ENCODE assay signal across 8 mouse cellular contexts in the genomic region with DNA sequence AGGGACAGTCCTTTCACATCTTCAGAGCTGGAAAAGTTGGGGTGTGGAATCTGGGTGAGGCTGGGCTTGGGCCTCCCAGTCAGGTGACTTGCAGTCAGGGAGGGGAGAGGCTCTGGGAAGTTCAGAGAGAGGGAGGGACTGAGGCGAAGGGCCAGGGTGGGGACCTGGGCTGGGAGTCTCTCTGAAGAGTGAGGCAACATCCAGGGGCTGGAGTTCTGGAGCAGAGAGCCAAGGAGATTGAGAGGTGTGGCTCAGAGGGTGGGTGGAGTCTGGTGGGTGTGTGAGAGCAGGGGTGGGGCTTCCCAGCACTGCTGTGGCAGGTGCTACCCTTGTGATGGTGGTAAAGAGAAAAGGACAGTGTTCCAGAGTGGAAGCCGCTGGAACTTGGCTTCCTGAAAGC. TPM values are rescaled to one million over a fixed set of nuclear protein-coding genes. Genes with fewer than 3 reads are reported as not detected.
DNase-seq lines count a peak whose midpoint lies in the region; ATAC-seq and TF ChIP-seq lines count a peak whose summit lies in the region.

No protein-coding gene starts in this region.

- no peak for DNase-seq in forebrain, embryonic 10.5 days (ENCODE audit: extremely low spot score, low spot score)
- no peak for DNase-seq in forebrain, postnatal 0 days
- DNase-seq in cerebellum, postnatal 10 days, result no peak
- DNase-seq in forebrain, embryonic 14.5 days (ENCODE audit: low spot score), result no peak
- no peak for DNase-seq in adrenal gland, adult 8-10 months

- no peak overlapping the region for H3ac ChIP-seq in myocyte (ENCODE audit: control insufficient read depth, insufficient read length)

- H3K27ac ChIP-seq in forebrain, embryonic 10.5 days, result peak overlapping the region; percentile 53
- no peak overlapping the region for H3K27ac ChIP-seq in forebrain, postnatal 0 days (ENCODE audit: low read depth, low read length)
- H3K27ac ChIP-seq in embryonic fibroblast, embryonic 13.5 days (ENCODE audit: insufficient read depth, low read length), result no peak overlapping the region
- H3K27ac ChIP-seq in intestine, embryonic 16.5 days (ENCODE audit: low read length), result peak overlapping the region; percentile 91
- no peak overlapping the region for H3K27ac ChIP-seq in forebrain, embryonic 14.5 days (ENCODE audit: low read depth, low read length)

- H3K79me2 ChIP-seq in myocyte (ENCODE audit: control insufficient read depth, insufficient read depth), result no peaks in the 10 kb centered on the region

- TF ChIP-seq CTCF in forebrain, postnatal 0 days (IDR thresholded peaks at IDR 0.05; ENCODE audit: low read depth), result no peak
- no peak for TF ChIP-seq CTCF in embryonic fibroblast, embryonic 13.5 days (IDR thresholded peaks at IDR 0.05; ENCODE audit: borderline replicate concordance, insufficient read depth, low read length)

- no peaks in the 10 kb centered on the region for H3K36me3 ChIP-seq in forebrain, embryonic 10.5 days (replicated peaks)
- no peaks in the 10 kb centered on the region for H3K36me3 ChIP-seq in forebrain, postnatal 0 days (ENCODE audit: insufficient read depth)
- H3K36me3 ChIP-seq in intestine, embryonic 16.5 days (ENCODE audit: control insufficient read depth, insufficient read depth, low read length), result no peaks in the 10 kb centered on the region
- no peaks in the 10 kb centered on the region for H3K36me3 ChIP-seq in myocyte (ENCODE audit: control insufficient read depth, insufficient read depth)
- H3K36me3 ChIP-seq in forebrain, embryonic 14.5 days (ENCODE audit: control insufficient read depth, insufficient read depth, low read length), result no peaks in the 10 kb centered on the region

- H3K4me2 ChIP-seq in forebrain, postnatal 0 days (ENCODE audit: low read depth), result no peak overlapping the region
- H3K4me2 ChIP-seq in intestine, embryonic 16.5 days (ENCODE audit: low read depth, low read length), result 0 out of 2 replicates have a peak overlapping the region, but pooled peaks have one; percentile 20
- H3K4me2 ChIP-seq in myocyte (ENCODE audit: low read depth), result peak overlapping the region; percentile 60
- H3K4me2 ChIP-seq in forebrain, embryonic 14.5 days (ENCODE audit: low read length), result no peak overlapping the region

- H3K27me3 ChIP-seq in forebrain, embryonic 10.5 days (ENCODE audit: poor library complexity, severe bottlenecking), result peaks cover 80% of the 10 kb centered on the region
- H3K27me3 ChIP-seq in forebrain, postnatal 0 days (ENCODE audit: insufficient read depth, low read length), result no peaks in the 10 kb centered on the region
- H3K27me3 ChIP-seq in intestine, embryonic 16.5 days (replicated peaks; ENCODE audit: control insufficient read depth, insufficient read depth, low read length), result no peaks in the 10 kb centered on the region
- H3K27me3 ChIP-seq in myocyte (ENCODE audit: control insufficient read depth, insufficient read depth, insufficient read length), result no peaks in the 10 kb centered on the region
- H3K27me3 ChIP-seq in forebrain, embryonic 14.5 days (replicated peaks; ENCODE audit: control insufficient read depth, insufficient read depth, low read length), result peaks cover 6% of the 10 kb centered on the region; the same call in 1 of the 2 replicates

- no peak for ATAC-seq in forebrain, postnatal 0 days
- ATAC-seq in intestine, embryonic 16.5 days, result peak; percentile 89
- no peak for ATAC-seq in forebrain, embryonic 14.5 days

- no peak overlapping the region for H3K9ac ChIP-seq in forebrain, postnatal 0 days
- peak overlapping the region; percentile 31; the same call in 1 of the 2 replicates for H3K9ac ChIP-seq in intestine, embryonic 16.5 days (ENCODE audit: low read depth, low read length)
- H3K9ac ChIP-seq in forebrain, embryonic 14.5 days (ENCODE audit: low read length), result no peak overlapping the region

- no peak overlapping the region for H3K4me3 ChIP-seq in forebrain, embryonic 10.5 days
- no peak overlapping the region for H3K4me3 ChIP-seq in forebrain, postnatal 0 days (ENCODE audit: low read depth, low read length)
- H3K4me3 ChIP-seq in embryonic fibroblast, embryonic 13.5 days (ENCODE audit: insufficient read depth, low read length), result no peak overlapping the region
- no peak overlapping the region for H3K4me3 ChIP-seq in intestine, embryonic 16.5 days (ENCODE audit: low read length)
- H3K4me3 ChIP-seq in myocyte, result no peak overlapping the region
- H3K4me3 ChIP-seq in forebrain, embryonic 14.5 days (ENCODE audit: low read depth, low read length), result no peak overlapping the region

- 21% methylated on average over 2 of the region's 2 CpGs for WGBS in forebrain, embryonic 10.5 days
- 45% methylated on average over 2 of the region's 2 CpGs for WGBS in forebrain, postnatal 0 days
- WGBS in intestine, embryonic 16.5 days, result 43% methylated on average over 2 of the region's 2 CpGs
- 38% methylated on average over 2 of the region's 2 CpGs for WGBS in forebrain, embryonic 14.5 days

- H3K9me3 ChIP-seq in forebrain, embryonic 10.5 days, result no peaks in the 10 kb centered on the region
- H3K9me3 ChIP-seq in forebrain, postnatal 0 days (ENCODE audit: low read length), result no peaks in the 10 kb centered on the region
- H3K9me3 ChIP-seq in intestine, embryonic 16.5 days (ENCODE audit: control insufficient read depth, low read length), result no peaks in the 10 kb centered on the region
- H3K9me3 ChIP-seq in forebrain, embryonic 14.5 days (replicated peaks; ENCODE audit: control insufficient read depth, low read length), result no peaks in the 10 kb centered on the region

- peaks cover 87% of the 10 kb centered on the region for H3K4me1 ChIP-seq in forebrain, embryonic 10.5 days
- H3K4me1 ChIP-seq in forebrain, postnatal 0 days (ENCODE audit: insufficient read depth), result no peaks in the 10 kb centered on the region
- H3K4me1 ChIP-seq in embryonic fibroblast, embryonic 13.5 days (ENCODE audit: control insufficient read depth, insufficient read depth, low read length), result peaks cover 35% of the 10 kb centered on the region
- peaks cover 67% of the 10 kb centered on the region for H3K4me1 ChIP-seq in intestine, embryonic 16.5 days (ENCODE audit: control insufficient read depth, insufficient read depth, low read length)
- peaks cover 11% of the 10 kb centered on the region for H3K4me1 ChIP-seq in forebrain, embryonic 14.5 days (ENCODE audit: control insufficient read depth, insufficient read depth, low read length)

- TF ChIP-seq POLR2A in embryonic fibroblast, embryonic 13.5 days (IDR thresholded peaks at IDR 0.05; ENCODE audit: low read depth, low read length), result 0 out of 2 replicates have a peak, but pooled peaks have one; percentile 3
- no peak for TF ChIP-seq POLR2A in myocyte (IDR thresholded peaks at IDR 0.05; ENCODE audit: insufficient read length, low read depth)

TF ChIP-seq in myocyte, 11 proteins besides CTCF, POLR2A, EP300 and RAD21:
- TF ChIP-seq USF1 (IDR thresholded peaks at IDR 0.05; ENCODE audit: low read depth) (peak; percentile 71), E2F4 (IDR thresholded peaks at IDR 0.05; ENCODE audit: insufficient read depth) (no peak), MYOD1 (IDR thresholded peaks at IDR 0.05; ENCODE audit: control insufficient read depth in 1 of 3, insufficient read length in 2 of 3, low read depth in 2 of 3) (peak; percentile 50 to 79 (median 69)), REST (IDR thresholded peaks at IDR 0.05; ENCODE audit: insufficient read depth, insufficient read length) (no peak), MYOG (IDR thresholded peaks at IDR 0.05; ENCODE audit: control insufficient read depth in 1 of 3, insufficient read depth in 1 of 3, insufficient read length in 2 of 3, low read depth in 2 of 3) (peak in 2 of 3 experiments; percentile 56 to 82), SRF (IDR thresholded peaks at IDR 0.05; ENCODE audit: control insufficient read depth, insufficient read length, low read depth) (no peak), MAX (IDR thresholded peaks at IDR 0.05; ENCODE audit: low read depth) (no peak), POLR2AphosphoS2 (IDR thresholded peaks at IDR 0.05; ENCODE audit: insufficient read length, low read depth) (no peak), TCF12 (IDR thresholded peaks at IDR 0.05; ENCODE audit: insufficient read depth, poor library complexity, severe bottlenecking) (no peak), CEBPB (IDR thresholded peaks at IDR 0.05; ENCODE audit: insufficient read depth, poor library complexity, severe bottlenecking) (no peak), TCF3 (IDR thresholded peaks at IDR 0.05; ENCODE audit: insufficient read length, low read depth) (no peak)

RNA-seq across cellular contexts. Expression of gene Socs3, which starts 35.7 kb away (rescaled TPM):
- polyA plus RNA-seq in forebrain, embryonic 10.5 days (2016; fragmentation: Nextera tagmentation; extraction: Ambion mirVana), result 13.6 and 14.7 TPM in 2 replicates
- 7.8 and 11.0 TPM in 2 replicates for total RNA-seq in forebrain, postnatal 0 days (2014; rRNA removed)
- 6.5 and 8.4 TPM in 2 replicates for polyA plus RNA-seq in forebrain, postnatal 0 days (2015; fragmentation: Nextera tagmentation; extraction: Ambion mirVana)
- polyA plus RNA-seq in embryonic fibroblast, embryonic 13.5 days (2011; ENCODE audit: insufficient read length, low read depth, missing spikeins), result 15.2 and 31.9 TPM in 2 replicates
- polyA plus RNA-seq in intestine, embryonic 16.5 days (2015; fragmentation: Nextera tagmentation; extraction: Ambion mirVana), result 18.9 and 21.2 TPM in 2 replicates
- polyA plus RNA-seq in myocyte (2012; fragmentation: generic; extraction: Trizol), result 27.3 TPM
- polyA plus RNA-seq in forebrain, embryonic 14.5 days (2014; fragmentation: Nextera tagmentation; extraction: Ambion mirVana), result 8.1 and 8.7 TPM in 2 replicates
- 10 to 100 TPM in 1 of 4 experiments, 1 to 10 TPM in 3; 4.4 to 14.6 (median 5.4) TPM for total RNA-seq in adrenal gland, adult 8-10 months (2022)

RNA-seq across cellular contexts. Expression of gene Pgs1, which starts 51.9 kb away (rescaled TPM):
- 43.8 and 44.7 TPM in 2 replicates for polyA plus RNA-seq in forebrain, embryonic 10.5 days (2016; fragmentation: Nextera tagmentation; extraction: Ambion mirVana)
- total RNA-seq in forebrain, postnatal 0 days (2014; rRNA removed), result 55.7 and 63.0 TPM in 2 replicates
- polyA plus RNA-seq in forebrain, postnatal 0 days (2015; fragmentation: Nextera tagmentation; extraction: Ambion mirVana), result 47.7 and 54.4 TPM in 2 replicates
- polyA plus RNA-seq in embryonic fibroblast, embryonic 13.5 days (2011; ENCODE audit: insufficient read length, low read depth, missing spikeins), result 29.5 and 33.4 TPM in 2 replicates
- polyA plus RNA-seq in intestine, embryonic 16.5 days (2015; fragmentation: Nextera tagmentation; extraction: Ambion mirVana), result 33.9 and 35.7 TPM in 2 replicates
- 61.6 TPM for polyA plus RNA-seq in myocyte (2012; fragmentation: generic; extraction: Trizol)
- polyA plus RNA-seq in forebrain, embryonic 14.5 days (2014; fragmentation: Nextera tagmentation; extraction: Ambion mirVana), result 43.1 and 49.2 TPM in 2 replicates
- total RNA-seq in adrenal gland, adult 8-10 months (2022), result 10 to 100 TPM; 52.7 to 76.9 (median 68.2) TPM

Comparison
In these comparisons a context has a peak if more than half of its experiments do, and no peak if none do; other contexts are left out.
1. H3K27ac ChIP-seq: peak in forebrain, embryonic 10.5 days (single experiment) and intestine, embryonic 16.5 days (single experiment); none in forebrain, postnatal 0 days (single experiment), embryonic fibroblast, embryonic 13.5 days (single experiment) and forebrain, embryonic 14.5 days (single experiment).
2. H3K4me2 ChIP-seq: peak in intestine, embryonic 16.5 days (single experiment) and myocyte (single experiment); none in forebrain, postnatal 0 days (single experiment) and forebrain, embryonic 14.5 days (single experiment).